Mouse (Mus musculus) cerebellum, postnatal 10 days (tissue): Measurements from ENCODE around the gene B3gnt9.

ENCODE experiments used
- DNase-seq, 2 experiments: peaks; one replicate each; pipeline ENCODE4 v3.0.0; 2021; ENCODE audit warnings: mixed read lengths in 2 of 2

The B3gnt9 gene

GRCm38 (mm10) chr8:105254966-105255350 is at the start of gene B3gnt9:
Gene B3gnt9 (minus strand): TSS chr8:105255153.
- peak in 1 of 2 experiments; percentile 51 for DNase-seq

GRCm38 (mm10) chr8:105303874-105304273 is 48.9 kb upstream of the B3gnt9 start:
- DNase-seq = no peak

GRCm38 (mm10) chr8:105303396-105303795 is 48.4 kb upstream of the B3gnt9 start:
- DNase-seq = no peak

GRCm38 (mm10) chr8:105299962-105300361 is 45.0 kb upstream of the B3gnt9 start:
- DNase-seq = peak in 1 of 2 experiments; percentile 9

GRCm38 (mm10) chr8:105298351-105299252 is 43.6 kb upstream of the B3gnt9 start:
- peak in 1 of 2 experiments; percentile 48 for DNase-seq

GRCm38 (mm10) chr8:105297511-105298192 is 42.7 kb upstream of the B3gnt9 start, which contains the start of gene E2f4:
Gene E2f4 (plus strand): TSS chr8:105297663.
- DNase-seq = peak; percentile 94 to 95

GRCm38 (mm10) chr8:105295895-105296573 is 41.1 kb upstream of the B3gnt9 start, which contains the start of gene Exoc3l:
Gene Exoc3l (minus strand): TSS chr8:105296101.
- peak in 1 of 2 experiments; percentile 19 for DNase-seq

- DNase-seq = peak in 1 of 2 experiments; percentile 9
Observed at GRCm38 (mm10) chr8:105295256-105295655, 40.3 kb upstream of the B3gnt9 start.

- DNase-seq = peak in 1 of 2 experiments; percentile 32
Observed at GRCm38 (mm10) chr8:105294776-105295175, 39.8 kb upstream of the B3gnt9 start.

GRCm38 (mm10) chr8:105293405-105293804 is 38.5 kb upstream of the B3gnt9 start:
- DNase-seq = peak; percentile 84 to 94

GRCm38 (mm10) chr8:105292471-105292870 is 37.5 kb upstream of the B3gnt9 start:
- DNase-seq = peak in 1 of 2 experiments; percentile 22

GRCm38 (mm10) chr8:105291802-105292201 is 36.8 kb upstream of the B3gnt9 start:
- peak in 1 of 2 experiments; percentile 44 for DNase-seq

- peak in 1 of 2 experiments; percentile 34 for DNase-seq
Observed at GRCm38 (mm10) chr8:105291364-105291763, 36.4 kb upstream of the B3gnt9 start.

GRCm38 (mm10) chr8:105290554-105291314 is 35.8 kb upstream of the B3gnt9 start:
- peak; percentile 97 to 99 for DNase-seq

GRCm38 (mm10) chr8:105289805-105290460 is 35.0 kb upstream of the B3gnt9 start, which contains the start of gene 4931428F04Rik:
Gene 4931428F04Rik (minus strand): TSS chr8:105289864.
- peak; percentile 81 for DNase-seq

GRCm38 (mm10) chr8:105288958-105289732 is 34.2 kb upstream of the B3gnt9 start:
- DNase-seq = peak; percentile 99

- peak in 1 of 2 experiments; percentile 10 for DNase-seq
Observed at GRCm38 (mm10) chr8:105288231-105288630, 33.3 kb upstream of the B3gnt9 start.

- peak in 1 of 2 experiments; percentile 13 for DNase-seq
Observed at GRCm38 (mm10) chr8:105286907-105287306, 32.0 kb upstream of the B3gnt9 start.

- DNase-seq = peak; percentile 49 to 56
Observed at GRCm38 (mm10) chr8:105285514-105285913, 30.6 kb upstream of the B3gnt9 start.

GRCm38 (mm10) chr8:105283074-105283473 is 28.1 kb upstream of the B3gnt9 start:
- DNase-seq = peak; percentile 74 to 78
